Mouse (Mus musculus) heart, embryonic 13.5 days (tissue): ENCODE results near the gene Fam185a. TPM values are rescaled to one million over a fixed set of nuclear protein-coding genes. Genes with fewer than 3 reads are reported as not detected.

Experiments
- ATAC-seq: fragments of 200-750 bp; cut with Nextera tagmentation; 2 replicates; pipeline ENCODE4 v1.8.0; 2017; ENCODE audit warnings: moderate TSS enrichment; ENCODE audit not compliant: insufficient number of reproducible peaks, low FRiP score, low TSS enrichment; ENCODE audit errors: extremely low read depth
- H3K27ac ChIP-seq: fragments of 300-500 bp; sonication (generic); replicated peaks from 2 replicates; pipeline ENCODE4 v1.5.1; 2015; ENCODE audit warnings: moderate library complexity, mild to moderate bottlenecking, inconsistent platforms
- H3K27me3 ChIP-seq: fragments of 300-500 bp; sonication (generic); replicated peaks from 2 replicates; pipeline ENCODE4 v1.6.1; 2015; ENCODE audit warnings: mild to moderate bottlenecking, inconsistent platforms
- H3K36me3 ChIP-seq: fragments of 300-500 bp; sonication (generic); 2 replicates; pipeline ENCODE4 v1.6.1; 2015; ENCODE audit warnings: mild to moderate bottlenecking, inconsistent platforms
- H3K4me1 ChIP-seq: fragments of 300-500 bp; sonication (generic); 2 replicates; pipeline ENCODE4 v1.6.1; 2015; ENCODE audit warnings: inconsistent platforms
- H3K4me2 ChIP-seq: fragments of 300-500 bp; sonication (generic); 2 replicates; pipeline ENCODE4 v1.6.1; 2015; ENCODE audit warnings: inconsistent platforms, mild to moderate bottlenecking, moderate library complexity
- H3K4me3 ChIP-seq: fragments of 300-500 bp; sonication (generic); 2 replicates; pipeline ENCODE4 v1.5.1; 2015; ENCODE audit warnings: moderate library complexity, mild to moderate bottlenecking, inconsistent platforms
- H3K9ac ChIP-seq: fragments of 300-500 bp; sonication (generic); 2 replicates; pipeline ENCODE4 v1.6.1; 2015; ENCODE audit warnings: inconsistent platforms, mild to moderate bottlenecking, moderate library complexity
- H3K9me3 ChIP-seq: fragments of 300-500 bp; sonication (generic); 2 replicates; pipeline ENCODE4 v1.6.1; 2016; ENCODE audit warnings: inconsistent platforms
- WGBS: fragments of 180-500 bp; shearing (Covaris S2); methylation state at CpG from one replicate; pipeline ENCODE4 v1.1.7; 2015; ENCODE audit warnings: mixed read lengths; 5-methylcytosine and 5-hydroxymethylcytosine counted together
- polyA plus RNA-seq: library from polyadenylated mRNA; unstranded; fragments of >200 nt; fragmentation: Nextera tagmentation; extraction: Ambion mirVana; gene quantifications from 2 replicates; pipeline ENCODE4 v1.2.1, GENCODE M21; 2015

Fam185a gene
- polyA plus RNA-seq, 1 experiment from 2014 or later, result 7.3 TPM

DNA sequence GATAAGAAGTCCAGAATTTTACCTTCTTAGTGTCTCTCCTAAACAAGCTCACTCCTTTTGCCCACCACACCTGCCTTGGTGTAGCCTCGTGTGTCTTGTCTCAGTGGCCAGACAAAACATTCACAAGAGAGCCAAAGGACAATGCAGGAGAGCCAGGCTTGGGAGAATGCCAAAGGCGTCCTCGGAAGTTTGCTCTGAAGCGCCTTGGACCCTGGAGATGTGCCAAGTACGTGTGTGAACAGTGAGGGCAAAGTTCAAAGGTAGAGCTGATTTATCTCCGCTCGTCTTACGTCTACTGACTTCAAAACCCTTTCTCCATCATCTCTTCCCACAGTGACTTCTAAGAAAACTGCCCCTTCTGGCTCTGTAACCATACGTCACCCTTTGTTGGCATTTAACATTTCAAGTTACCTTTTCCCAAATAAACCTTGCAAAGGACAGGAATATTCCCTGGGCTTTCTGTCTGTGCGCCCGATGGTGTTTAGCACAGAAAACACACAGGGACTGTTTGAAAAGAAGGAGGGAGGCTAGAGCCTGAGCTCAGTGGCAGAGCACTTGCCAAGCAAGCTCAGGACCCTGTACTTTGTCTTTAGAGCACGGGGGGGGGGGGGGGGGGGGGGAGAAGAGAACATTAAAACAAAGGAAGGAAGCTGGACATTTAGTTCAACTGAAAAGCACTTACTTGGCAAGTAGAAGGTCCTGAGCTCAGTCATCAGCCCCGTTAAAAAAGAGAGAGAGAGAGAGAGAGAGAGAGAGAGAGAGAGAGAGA lies 33.0 kb upstream of the Fam185a start:
- Histone ChIP-seq H3K36me3 (no peaks in the 10 kb centered on the region), H3K9ac (0 out of 2 replicates have a peak overlapping the region, but pooled peaks have one; percentile 14), H3K4me1 (peaks cover 30% of the 10 kb centered on the region), H3K27me3 (no peaks in the 10 kb centered on the region), H3K4me3 (no peak overlapping the region), H3K9me3 (no peaks in the 10 kb centered on the region), H3K27ac (0 out of 2 replicates have a peak overlapping the region, but pooled peaks have one; percentile 42), H3K4me2 (peak overlapping the region; percentile 31)
- 25% methylated on average over 12 of the region's 13 CpGs for WGBS
- ATAC-seq, result no peak

GRCm38 (mm10) chr5:21394562-21394961 lies 30.2 kb upstream of the Fam185a start:
- ATAC-seq, result no peak
- no peaks in the 10 kb centered on the region for H3K27me3 ChIP-seq

DNA sequence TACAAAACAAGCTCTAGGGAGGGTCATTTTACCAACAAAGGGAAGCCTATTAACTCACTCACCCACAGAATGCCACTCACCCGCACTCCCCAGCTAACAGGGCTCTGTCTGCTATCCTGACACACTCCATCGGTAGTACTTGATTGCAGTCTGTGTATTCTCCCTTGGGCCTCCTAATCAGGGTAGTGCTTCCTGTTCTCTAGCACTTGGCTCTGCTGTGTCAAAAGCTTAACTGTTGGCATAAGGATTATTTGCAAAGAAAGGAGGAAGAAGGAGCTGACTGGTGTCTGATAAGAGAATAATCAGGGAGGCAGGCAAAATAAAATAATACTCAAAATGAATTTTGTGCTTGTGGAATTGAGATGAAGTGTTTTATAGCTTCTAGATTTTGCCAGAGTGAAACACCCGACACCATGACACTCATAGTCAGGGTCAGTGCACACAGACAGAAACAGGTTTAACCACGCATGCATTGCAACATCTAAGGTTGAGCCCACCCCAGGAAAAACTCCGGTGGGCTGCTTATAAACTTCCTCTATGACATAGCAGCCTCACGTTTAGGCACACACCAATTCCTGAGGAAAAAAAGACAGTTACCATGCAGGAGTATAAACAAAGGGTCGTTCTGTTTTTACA lies 29.4 kb upstream of the Fam185a start:
- Histone ChIP-seq H3K9me3 (no peaks in the 10 kb centered on the region), H3K4me1 (peaks cover 34% of the 10 kb centered on the region), H3K4me3 (no peak overlapping the region), H3K4me2 (no peak overlapping the region), H3K27ac (peak overlapping the region; percentile 68), H3K27me3 (no peaks in the 10 kb centered on the region), H3K9ac (no peak overlapping the region), H3K36me3 (no peaks in the 10 kb centered on the region)
- no peak; the same call in 1 of the 2 replicates for ATAC-seq
- 32% methylated on average over 7 of the region's 7 CpGs for WGBS

More at GRCm38 (mm10) chr5:21394562-21394961, 30.2 kb upstream of the Fam185a start:
- Histone ChIP-seq H3K9ac (0 out of 2 replicates have a peak overlapping the region, but pooled peaks have one; percentile 25), H3K36me3 (no peaks in the 10 kb centered on the region), H3K27ac (peak overlapping the region; percentile 68), H3K4me3 (no peak overlapping the region), H3K4me2 (no peak overlapping the region), H3K9me3 (no peaks in the 10 kb centered on the region), H3K4me1 (peaks cover 34% of the 10 kb centered on the region)
- 80% methylated on average over 2 of the region's 2 CpGs for WGBS

GRCm38 (mm10) chr5:21411261-21411666 lies 13.5 kb upstream of the Fam185a start:
- no peak overlapping the region for H3K4me2 ChIP-seq
- ATAC-seq, result no peak
- no peak overlapping the region for H3K4me3 ChIP-seq
- H3K9me3 ChIP-seq, result no peaks in the 10 kb centered on the region
- H3K36me3 ChIP-seq, result no peaks in the 10 kb centered on the region
- WGBS, result 43% methylated on average over 5 of the region's 5 CpGs
- no peaks in the 10 kb centered on the region for H3K27me3 ChIP-seq
- no peak overlapping the region for H3K9ac ChIP-seq
- no peak overlapping the region for H3K27ac ChIP-seq
- H3K4me1 ChIP-seq, result 0 out of 2 replicates have a peak, but pooled peaks cover 3% of the 10 kb centered on the region

DNA sequence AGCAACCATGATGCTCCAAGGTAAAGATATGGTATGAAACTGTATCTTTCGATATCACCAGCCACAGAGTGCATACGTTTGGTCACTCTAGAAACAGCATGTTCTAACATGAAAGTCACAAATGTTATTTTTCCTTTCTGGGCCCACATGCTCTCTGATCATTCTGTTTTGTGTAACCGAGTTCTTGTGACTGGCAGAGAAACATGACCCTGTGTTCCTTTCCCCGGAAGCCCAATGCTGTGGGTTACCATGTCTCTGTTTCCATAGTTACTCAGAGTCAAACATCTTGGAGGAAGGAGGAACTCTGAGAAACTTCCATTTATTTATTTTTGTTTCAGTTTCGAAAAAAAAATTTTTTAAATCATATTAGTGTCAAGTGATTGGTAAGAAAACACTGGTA lies 12.7 kb upstream of the Fam185a start:
- H3K4me3 ChIP-seq, result no peak overlapping the region
- 76% methylated on average over 5 of the region's 5 CpGs for WGBS
- H3K4me2 ChIP-seq, result no peak overlapping the region
- H3K9me3 ChIP-seq, result no peaks in the 10 kb centered on the region
- H3K9ac ChIP-seq, result no peak overlapping the region
- H3K36me3 ChIP-seq, result no peaks in the 10 kb centered on the region
- 0 out of 2 replicates have a peak, but pooled peaks cover 3% of the 10 kb centered on the region for H3K4me1 ChIP-seq
- H3K27me3 ChIP-seq, result no peaks in the 10 kb centered on the region
- ATAC-seq, result no peak
- no peak overlapping the region for H3K27ac ChIP-seq

- no peaks in the 10 kb centered on the region for H3K36me3 ChIP-seq
- ATAC-seq, result no peak
- no peak overlapping the region for H3K9ac ChIP-seq
- H3K4me2 ChIP-seq, result no peak overlapping the region
- H3K27me3 ChIP-seq, result no peaks in the 10 kb centered on the region
- no peak overlapping the region for H3K27ac ChIP-seq
- H3K4me3 ChIP-seq, result no peak overlapping the region
- H3K9me3 ChIP-seq, result no peaks in the 10 kb centered on the region
- H3K4me1 ChIP-seq, result 0 out of 2 replicates have a peak, but pooled peaks cover 3% of the 10 kb centered on the region
- WGBS, result 78% methylated on average over 3 of the region's 3 CpGs
These were observed 11.4 kb upstream of the Fam185a start for GRCm38 (mm10) chr5:21413322-21413721.

- H3K4me2 ChIP-seq, result no peak overlapping the region
- no peak overlapping the region for H3K27ac ChIP-seq
- no peak overlapping the region for H3K9ac ChIP-seq
- no peaks in the 10 kb centered on the region for H3K27me3 ChIP-seq
- H3K36me3 ChIP-seq, result no peaks in the 10 kb centered on the region
- no peak for ATAC-seq
- 67% methylated on average over 1 of the region's 1 CpGs for WGBS
- no peak overlapping the region for H3K4me3 ChIP-seq
- no peaks in the 10 kb centered on the region for H3K9me3 ChIP-seq
- H3K4me1 ChIP-seq, result 0 out of 2 replicates have a peak, but pooled peaks cover 3% of the 10 kb centered on the region
These were observed 10.5 kb upstream of the Fam185a start for GRCm38 (mm10) chr5:21414116-21414820.

DNA sequence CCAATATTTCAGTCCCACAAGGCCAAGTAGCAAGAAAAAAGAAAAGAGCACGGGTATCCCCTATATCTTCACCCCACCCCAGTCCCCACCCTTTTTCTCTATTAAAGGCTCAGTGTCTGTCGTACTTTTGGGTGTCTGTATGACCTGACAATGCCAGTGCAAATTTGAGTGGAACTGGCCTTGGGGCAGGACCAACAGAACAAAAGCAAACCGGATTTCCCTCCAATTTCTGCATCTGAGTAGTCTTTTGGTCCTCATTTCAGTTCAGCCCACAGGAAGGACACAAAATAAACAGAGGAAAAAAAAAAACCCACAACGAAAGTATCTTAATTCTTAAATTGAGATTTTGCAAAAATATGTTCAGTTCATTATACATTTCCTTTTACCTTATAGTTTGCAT lies 6.1 kb upstream of the Fam185a start:
- H3K4me1 ChIP-seq, result no peaks in the 10 kb centered on the region
- H3K9ac ChIP-seq, result no peak overlapping the region
- no peaks in the 10 kb centered on the region; the same call in 1 of the 2 replicates for H3K27me3 ChIP-seq
- no peak overlapping the region for H3K27ac ChIP-seq
- H3K4me3 ChIP-seq, result no peak overlapping the region
- no peaks in the 10 kb centered on the region for H3K36me3 ChIP-seq
- H3K4me2 ChIP-seq, result no peak overlapping the region
- ATAC-seq, result no peak
- H3K9me3 ChIP-seq, result no peaks in the 10 kb centered on the region
- WGBS, result 64% methylated on average over 4 of the region's 4 CpGs

GRCm38 (mm10) chr5:21420609-21421008 lies 4.1 kb upstream of the Fam185a start:
- Histone ChIP-seq H3K36me3 (no peaks in the 10 kb centered on the region), H3K4me2 (no peak overlapping the region), H3K27ac (no peak overlapping the region), H3K4me3 (no peak overlapping the region), H3K27me3 (no peaks in the 10 kb centered on the region; the same call in 1 of the 2 replicates), H3K9ac (no peak overlapping the region), H3K4me1 (peaks cover 3% of the 10 kb centered on the region), H3K9me3 (no peaks in the 10 kb centered on the region)
- ATAC-seq, result no peak
- 23% methylated on average over 1 of the region's 1 CpGs for WGBS

DNA sequence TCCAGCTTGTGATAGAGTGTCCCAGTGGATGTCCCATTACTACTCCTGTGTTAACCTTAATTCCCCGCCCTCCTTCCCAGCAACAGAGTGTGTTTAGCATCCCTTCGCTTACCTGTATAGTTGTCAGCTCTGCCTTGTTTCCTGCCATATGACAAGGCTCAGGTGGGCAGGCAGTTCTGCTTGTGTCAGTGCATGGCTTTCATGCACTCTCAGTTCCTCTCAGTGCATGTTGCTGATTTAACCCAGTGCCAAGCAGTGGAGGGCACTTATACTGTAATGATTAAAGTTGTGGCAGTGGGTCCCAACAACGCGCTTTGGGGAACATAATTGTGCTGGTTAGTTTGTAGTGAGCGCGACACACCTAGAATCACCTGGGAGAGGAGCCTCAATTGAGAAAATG lies 1.9 kb downstream of the Fam185a start:
- Histone ChIP-seq H3K27ac (no peak overlapping the region), H3K9ac (no peak overlapping the region), H3K27me3 (no peaks in the 10 kb centered on the region; the same call in 1 of the 2 replicates), H3K4me3 (no peak overlapping the region; the same call in 1 of the 2 replicates), H3K9me3 (no peaks in the 10 kb centered on the region), H3K4me1 (peaks cover 18% of the 10 kb centered on the region), H3K36me3 (no peaks in the 10 kb centered on the region), H3K4me2 (peak overlapping the region; percentile 92)
- ATAC-seq, result no peak
- WGBS, result 92% methylated on average over 6 of the region's 6 CpGs
